Mouse (Mus musculus) limb, embryonic 13.5 days (tissue): Measurements from ENCODE around the gene Ms4a10. TPM values are rescaled to one million over a fixed set of nuclear protein-coding genes. Genes with fewer than 3 reads are reported as not detected.

ENCODE experiments used
- ATAC-seq: fragments of 200-750 bp; cut with Nextera tagmentation; 2 replicates; pipeline ENCODE4 v1.8.0; 2017; ENCODE audit warnings: low read depth, moderate number of reproducible peaks, moderate TSS enrichment; ENCODE audit not compliant: low FRiP score
- H3K27ac ChIP-seq: fragments of 300-500 bp; sonication (generic); 2 replicates; pipeline ENCODE4 v1.5.1; 2015; ENCODE audit warnings: inconsistent platforms, mild to moderate bottlenecking, moderate library complexity
- H3K27me3 ChIP-seq: fragments of 300-500 bp; sonication (generic); 2 replicates; pipeline ENCODE4 v1.6.1; 2015; ENCODE audit warnings: mild to moderate bottlenecking, inconsistent platforms
- H3K36me3 ChIP-seq: fragments of 300-500 bp; sonication (generic); 2 replicates; pipeline ENCODE4 v1.6.1; 2015; ENCODE audit warnings: inconsistent platforms, mild to moderate bottlenecking, moderate library complexity
- H3K4me1 ChIP-seq: fragments of 300-500 bp; sonication (generic); 2 replicates; pipeline ENCODE4 v1.6.1; 2015; ENCODE audit warnings: inconsistent platforms
- H3K4me2 ChIP-seq: fragments of 300-500 bp; sonication (generic); replicated peaks from 2 replicates; pipeline ENCODE4 v1.6.1; 2015; ENCODE audit warnings: inconsistent platforms, mild to moderate bottlenecking, moderate library complexity
- H3K4me3 ChIP-seq: fragments of 300-500 bp; sonication (generic); 2 replicates; pipeline ENCODE4 v1.5.1; 2015; ENCODE audit warnings: moderate library complexity, mild to moderate bottlenecking, inconsistent platforms
- H3K9ac ChIP-seq: fragments of 300-500 bp; sonication (generic); 2 replicates; pipeline ENCODE4 v1.6.1; 2015; ENCODE audit warnings: mild to moderate bottlenecking, inconsistent platforms
- H3K9me3 ChIP-seq: fragments of 300-500 bp; sonication (generic); 2 replicates; pipeline ENCODE4 v1.6.1; 2016; ENCODE audit warnings: inconsistent platforms
- WGBS: fragments of 180-500 bp; shearing (Covaris S2); methylation state at CpG from one replicate; pipeline ENCODE4 v1.1.7; 2015; 5-methylcytosine and 5-hydroxymethylcytosine counted together
- polyA plus RNA-seq: library from polyadenylated mRNA; unstranded; fragments of >200 nt; fragmentation: Nextera tagmentation; extraction: Ambion mirVana; gene quantifications from 2 replicates; pipeline ENCODE4 v1.2.1, GENCODE M21; 2015

Gene Ms4a10
- polyA plus RNA-seq, 1 experiment from 2014 or later, result not detected

GRCm38 (mm10) chr19:10980210-10980609 is 5.7 kb upstream of the Ms4a10 start:
- ATAC-seq, result no peak
- WGBS, result 89% methylated on average over 5 of the region's 5 CpGs
- H3K4me2 ChIP-seq, result no peak overlapping the region
- H3K4me3 ChIP-seq, result no peak overlapping the region
- H3K27ac ChIP-seq, result no peak overlapping the region
- no peaks in the 10 kb centered on the region for H3K9me3 ChIP-seq
- H3K9ac ChIP-seq, result no peak overlapping the region
- H3K4me1 ChIP-seq, result 0 out of 2 replicates have a peak, but pooled peaks cover 7% of the 10 kb centered on the region
- no peaks in the 10 kb centered on the region for H3K36me3 ChIP-seq
- no peaks in the 10 kb centered on the region for H3K27me3 ChIP-seq

GRCm38 (mm10) chr19:10979184-10980168 is 5.0 kb upstream of the Ms4a10 start:
- Histone ChIP-seq H3K27ac (no peak overlapping the region), H3K36me3 (no peaks in the 10 kb centered on the region), H3K4me3 (no peak overlapping the region), H3K9ac (no peak overlapping the region), H3K4me1 (peaks cover 7% of the 10 kb centered on the region; the same call in 1 of the 2 replicates), H3K4me2 (peak overlapping the region; percentile 23; the same call in 1 of the 2 replicates), H3K27me3 (no peaks in the 10 kb centered on the region), H3K9me3 (no peaks in the 10 kb centered on the region)
- 11% methylated on average over 18 of the region's 18 CpGs for WGBS
- no peak for ATAC-seq

GRCm38 (mm10) chr19:10976318-10976717 is 1.8 kb upstream of the Ms4a10 start:
- H3K4me2 ChIP-seq, result no peak overlapping the region
- no peak overlapping the region for H3K9ac ChIP-seq
- no peak overlapping the region for H3K27ac ChIP-seq
- ATAC-seq, result no peak
- WGBS, result 51% methylated on average over 4 of the region's 4 CpGs
- no peak overlapping the region for H3K4me3 ChIP-seq
- peaks cover 12% of the 10 kb centered on the region; the same call in 1 of the 2 replicates for H3K4me1 ChIP-seq
- H3K9me3 ChIP-seq, result 0 out of 2 replicates have a peak, but pooled peaks cover 6% of the 10 kb centered on the region
- H3K36me3 ChIP-seq, result no peaks in the 10 kb centered on the region
- no peaks in the 10 kb centered on the region for H3K27me3 ChIP-seq

- Histone ChIP-seq H3K9me3 (0 out of 2 replicates have a peak, but pooled peaks cover 7% of the 10 kb centered on the region), H3K4me3 (no peak overlapping the region), H3K27me3 (no peaks in the 10 kb centered on the region), H3K9ac (no peak overlapping the region), H3K36me3 (no peaks in the 10 kb centered on the region), H3K27ac (no peak overlapping the region), H3K4me2 (no peak overlapping the region), H3K4me1 (peaks cover 12% of the 10 kb centered on the region; the same call in 1 of the 2 replicates)
- 85% methylated on average over 2 of the region's 2 CpGs for WGBS
- no peak for ATAC-seq
Measured at GRCm38 (mm10) chr19:10975187-10975586, 717 bp upstream of the Ms4a10 start.

- H3K9ac ChIP-seq, result no peak overlapping the region
- peaks cover 5% of the 10 kb centered on the region; the same call in 1 of the 2 replicates for H3K4me1 ChIP-seq
- H3K27me3 ChIP-seq, result no peaks in the 10 kb centered on the region
- H3K9me3 ChIP-seq, result 0 out of 2 replicates have a peak, but pooled peaks cover 7% of the 10 kb centered on the region
- H3K36me3 ChIP-seq, result no peaks in the 10 kb centered on the region
- H3K4me2 ChIP-seq, result no peak overlapping the region
- no peak overlapping the region for H3K4me3 ChIP-seq
- H3K27ac ChIP-seq, result no peak overlapping the region
- no peak for ATAC-seq
- 27% methylated on average over 2 of the region's 2 CpGs for WGBS
Measured at GRCm38 (mm10) chr19:10973187-10973586, 1.3 kb downstream of the Ms4a10 start.

- no peak for ATAC-seq
- Histone ChIP-seq H3K9ac (no peak overlapping the region), H3K36me3 (no peaks in the 10 kb centered on the region), H3K4me3 (no peak overlapping the region), H3K27me3 (no peaks in the 10 kb centered on the region), H3K4me1 (peaks cover 5% of the 10 kb centered on the region; the same call in 1 of the 2 replicates), H3K9me3 (0 out of 2 replicates have a peak, but pooled peaks cover 7% of the 10 kb centered on the region), H3K4me2 (no peak overlapping the region), H3K27ac (no peak overlapping the region)
- WGBS, result 56% methylated on average over 3 of the region's 3 CpGs
Measured at GRCm38 (mm10) chr19:10972660-10973059, 1.8 kb downstream of the Ms4a10 start.

- Histone ChIP-seq H3K9me3 (0 out of 2 replicates have a peak, but pooled peaks cover 9% of the 10 kb centered on the region), H3K4me3 (no peak overlapping the region), H3K4me2 (no peak overlapping the region), H3K9ac (no peak overlapping the region), H3K27ac (no peak overlapping the region), H3K36me3 (no peaks in the 10 kb centered on the region), H3K4me1 (peaks cover 5% of the 10 kb centered on the region; the same call in 1 of the 2 replicates), H3K27me3 (no peaks in the 10 kb centered on the region)
- ATAC-seq, result no peak
- WGBS, result 72% methylated on average over 3 of the region's 3 CpGs
Measured at GRCm38 (mm10) chr19:10970457-10970856, 4.0 kb downstream of the Ms4a10 start.

GRCm38 (mm10) chr19:10968578-10968977 is 5.9 kb downstream of the Ms4a10 start:
- Histone ChIP-seq H3K27ac (no peak overlapping the region), H3K9ac (no peak overlapping the region), H3K4me1 (no peaks in the 10 kb centered on the region), H3K9me3 (0 out of 2 replicates have a peak, but pooled peaks cover 9% of the 10 kb centered on the region), H3K27me3 (no peaks in the 10 kb centered on the region), H3K4me3 (no peak overlapping the region), H3K4me2 (no peak overlapping the region), H3K36me3 (no peaks in the 10 kb centered on the region)
- no peak for ATAC-seq
- 89% methylated on average over 7 of the region's 7 CpGs for WGBS

GRCm38 (mm10) chr19:10965721-10966120 is 8.7 kb downstream of the Ms4a10 start:
- 0 out of 2 replicates have a peak, but pooled peaks cover 2% of the 10 kb centered on the region for H3K9me3 ChIP-seq
- 88% methylated on average over 7 of the region's 7 CpGs for WGBS
- ATAC-seq, result no peak
- H3K4me3 ChIP-seq, result no peak overlapping the region
- H3K27me3 ChIP-seq, result peaks cover 11% of the 10 kb centered on the region; the same call in 1 of the 2 replicates
- H3K4me2 ChIP-seq, result no peak overlapping the region
- H3K36me3 ChIP-seq, result no peaks in the 10 kb centered on the region
- no peak overlapping the region for H3K27ac ChIP-seq
- H3K9ac ChIP-seq, result no peak overlapping the region
- no peaks in the 10 kb centered on the region for H3K4me1 ChIP-seq

GRCm38 (mm10) chr19:10959978-10960346 is 14.5 kb downstream of the Ms4a10 start:
- Histone ChIP-seq H3K36me3 (no peaks in the 10 kb centered on the region), H3K27me3 (peaks cover 24% of the 10 kb centered on the region; the same call in 1 of the 2 replicates), H3K9ac (no peak overlapping the region), H3K4me3 (no peak overlapping the region), H3K4me2 (0 out of 2 replicates have a peak overlapping the region, but pooled peaks have one; percentile 38), H3K9me3 (no peaks in the 10 kb centered on the region), H3K4me1 (0 out of 2 replicates have a peak, but pooled peaks cover 2% of the 10 kb centered on the region), H3K27ac (no peak overlapping the region)
- ATAC-seq, result peak; percentile 29; the same call in 1 of the 2 replicates
- 41% methylated on average over 12 of the region's 12 CpGs for WGBS

- H3K36me3 ChIP-seq, result no peaks in the 10 kb centered on the region
- no peak overlapping the region for H3K4me3 ChIP-seq
- 0 out of 2 replicates have a peak overlapping the region, but pooled peaks have one; percentile 38 for H3K4me2 ChIP-seq
- WGBS, result 25% methylated on average over 11 of the region's 11 CpGs
- 0 out of 2 replicates have a peak, but pooled peaks cover 2% of the 10 kb centered on the region for H3K4me1 ChIP-seq
- no peaks in the 10 kb centered on the region for H3K9me3 ChIP-seq
- H3K27me3 ChIP-seq, result peaks cover 24% of the 10 kb centered on the region; the same call in 1 of the 2 replicates
- H3K9ac ChIP-seq, result no peak overlapping the region
- no peak overlapping the region for H3K27ac ChIP-seq
- ATAC-seq, result peak; percentile 85
Measured at GRCm38 (mm10) chr19:10959085-10959977, 15.1 kb downstream of the Ms4a10 start.
